Mouse (Mus musculus) forebrain, embryonic 15.5 days (tissue): ENCODE measurements around the gene Rad50. TPM values are rescaled to one million over a fixed set of nuclear protein-coding genes. Genes with fewer than 3 reads are reported as not detected.

Experiments
- ATAC-seq: fragments of 200-750 bp; cut with Nextera tagmentation; replicated peaks from 2 replicates; pipeline ENCODE4 v1.8.0; 2017; ENCODE audit warnings: mild to moderate bottlenecking, moderate TSS enrichment, moderate library complexity
- H3K27ac ChIP-seq: fragments of 300-500 bp; sonication (generic); replicated peaks from 2 replicates; pipeline ENCODE4 v1.5.1; 2015; ENCODE audit warnings: mild to moderate bottlenecking, inconsistent platforms
- H3K27me3 ChIP-seq: fragments of 300-500 bp; sonication (generic); 2 replicates; pipeline ENCODE4 v1.6.1; 2015; ENCODE audit warnings: inconsistent platforms
- H3K36me3 ChIP-seq: fragments of 300-500 bp; sonication (generic); 2 replicates; pipeline ENCODE4 v1.6.1; 2015; ENCODE audit warnings: mild to moderate bottlenecking, inconsistent platforms
- H3K4me1 ChIP-seq: fragments of 300-500 bp; sonication (generic); 2 replicates; pipeline ENCODE4 v1.6.1; 2015; ENCODE audit warnings: inconsistent platforms
- H3K4me2 ChIP-seq: fragments of 300-500 bp; sonication (generic); replicated peaks from 2 replicates; pipeline ENCODE4 v1.6.1; 2015; ENCODE audit warnings: mild to moderate bottlenecking, inconsistent platforms
- H3K4me3 ChIP-seq: fragments of 300-500 bp; sonication (generic); 2 replicates; pipeline ENCODE4 v1.5.1; 2015; ENCODE audit warnings: mild to moderate bottlenecking, inconsistent platforms
- H3K9ac ChIP-seq: fragments of 300-500 bp; sonication (generic); replicated peaks from 2 replicates; pipeline ENCODE4 v1.6.1; 2015; ENCODE audit warnings: mild to moderate bottlenecking, inconsistent platforms
- H3K9me3 ChIP-seq: fragments of 300-500 bp; sonication (generic); 2 replicates; pipeline ENCODE4 v1.6.1; 2016; ENCODE audit warnings: inconsistent platforms
- WGBS: fragments of 180-500 bp; shearing (Covaris S2); methylation state at CpG from one replicate; pipeline ENCODE4 v1.1.7; 2015; ENCODE audit warnings: mixed read lengths; 5-methylcytosine and 5-hydroxymethylcytosine counted together
- polyA plus RNA-seq: library from polyadenylated mRNA; unstranded; fragments of >200 nt; fragmentation: Nextera tagmentation; extraction: Ambion mirVana; gene quantifications from 2 replicates; pipeline ENCODE4 v1.2.1, GENCODE M21; 2015

The Rad50 gene
- polyA plus RNA-seq, 1 experiment from 2014 or later, result 15.2 TPM

DNA sequence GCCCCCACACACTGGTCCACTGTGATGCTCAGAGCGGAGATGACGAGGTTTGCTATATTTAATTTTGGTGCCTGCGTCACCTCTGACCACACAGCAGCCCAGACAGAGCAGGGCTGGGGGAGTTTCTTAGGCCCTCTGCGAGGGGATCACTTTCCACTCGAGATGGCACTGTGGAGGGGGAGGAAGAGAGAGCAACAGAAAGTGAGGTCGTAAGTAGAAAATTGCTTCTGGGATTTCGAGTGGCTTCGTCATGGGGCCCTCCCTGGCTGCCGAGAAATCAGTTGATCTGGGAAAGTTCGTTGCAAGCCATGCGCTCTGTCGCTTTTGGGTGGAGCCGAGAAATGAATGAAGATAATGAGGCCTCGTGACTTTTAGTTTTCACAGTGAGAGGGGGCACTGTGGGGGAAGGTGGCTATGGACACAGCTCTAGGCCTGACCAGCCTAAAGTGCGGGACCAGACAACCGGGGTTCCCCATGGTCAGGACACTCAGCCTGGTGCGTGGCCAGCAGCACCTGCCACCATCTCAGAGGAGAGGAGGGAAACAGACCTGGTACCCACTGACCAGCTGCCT, 80.2 kb downstream of the Rad50 start:
- Histone ChIP-seq H3K4me1 (no peaks in the 10 kb centered on the region), H3K36me3 (no peaks in the 10 kb centered on the region), H3K27ac (no peak overlapping the region), H3K4me2 (no peak overlapping the region), H3K27me3 (no peaks in the 10 kb centered on the region), H3K4me3 (no peak overlapping the region), H3K9ac (no peak overlapping the region), H3K9me3 (no peaks in the 10 kb centered on the region)
- 68% methylated on average over 17 of the region's 17 CpGs for WGBS
- ATAC-seq, result no peak

DNA sequence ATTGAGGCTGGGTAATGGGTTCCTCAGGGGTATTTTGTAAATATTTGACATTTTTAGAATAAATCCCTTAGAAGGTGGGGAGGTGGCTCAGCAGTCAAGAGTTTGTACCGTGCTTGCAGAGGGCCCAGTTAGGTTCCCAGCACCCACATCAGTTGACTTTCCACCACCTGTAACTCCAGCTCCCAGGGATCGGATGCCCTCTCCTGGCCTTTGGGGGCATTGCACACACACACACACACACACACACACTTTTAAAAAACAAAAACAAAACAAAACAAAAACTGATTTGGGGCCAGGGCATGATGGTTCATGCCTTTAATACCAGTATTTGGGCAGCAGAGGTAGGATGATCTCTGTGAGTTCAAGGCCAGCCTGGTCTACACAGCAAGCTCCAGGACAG, 83.0 kb downstream of the Rad50 start:
- Histone ChIP-seq H3K36me3 (no peaks in the 10 kb centered on the region), H3K4me1 (no peaks in the 10 kb centered on the region)
- WGBS, result 92% methylated on average over 2 of the region's 2 CpGs

DNA sequence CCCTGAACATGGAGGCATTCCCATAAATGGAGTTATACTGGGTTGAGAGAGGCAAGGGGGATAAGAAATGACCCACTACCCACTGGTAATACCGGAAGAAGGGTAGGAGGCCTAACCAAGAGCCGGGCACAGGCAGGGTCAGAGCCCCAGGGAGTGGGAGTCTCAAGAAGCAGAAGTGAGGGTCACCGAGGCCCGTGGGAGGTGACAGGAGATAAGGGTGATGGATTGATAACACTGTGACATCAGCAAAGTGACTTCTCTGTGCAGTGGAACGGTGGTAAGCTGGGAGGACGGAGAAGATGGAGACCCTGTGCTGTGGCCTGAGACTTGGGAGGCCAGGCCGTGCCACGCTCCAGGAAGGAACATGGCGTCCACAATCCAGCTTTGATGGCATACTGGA, 83.5 kb downstream of the Rad50 start:
- Histone ChIP-seq H3K9ac (no peak overlapping the region), H3K4me3 (no peak overlapping the region), H3K27me3 (no peaks in the 10 kb centered on the region), H3K27ac (no peak overlapping the region), H3K4me1 (no peaks in the 10 kb centered on the region), H3K9me3 (no peaks in the 10 kb centered on the region), H3K4me2 (no peak overlapping the region), H3K36me3 (no peaks in the 10 kb centered on the region)
- ATAC-seq, result no peak
- WGBS, result 98% methylated on average over 9 of the region's 9 CpGs

More for the DNA sequence above, 83.0 kb downstream of the Rad50 start:
- no peak overlapping the region for H3K4me2 ChIP-seq
- no peak overlapping the region for H3K4me3 ChIP-seq
- no peak for ATAC-seq
- no peaks in the 10 kb centered on the region for H3K27me3 ChIP-seq
- no peak overlapping the region for H3K9ac ChIP-seq
- no peaks in the 10 kb centered on the region for H3K9me3 ChIP-seq
- no peak overlapping the region for H3K27ac ChIP-seq

DNA sequence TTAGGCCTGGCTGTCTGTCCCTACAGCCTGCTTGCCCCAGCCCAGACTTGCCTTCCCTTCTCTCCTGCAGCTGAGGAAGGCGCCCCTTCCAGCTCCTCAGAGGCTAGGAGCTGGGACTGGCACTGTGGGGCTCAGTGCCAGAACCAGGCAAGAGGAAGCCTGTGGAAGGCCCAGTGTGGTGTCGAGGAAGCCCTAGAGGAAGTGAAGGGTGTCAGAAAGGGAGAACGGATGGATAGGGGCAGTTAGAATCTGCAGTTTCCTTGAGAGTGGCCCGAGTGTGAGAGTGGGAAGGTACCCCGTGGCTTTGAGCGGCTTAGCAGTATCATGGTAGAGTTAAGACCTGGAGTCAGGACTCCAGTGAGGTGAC, 84.7 kb downstream of the Rad50 start:
- Histone ChIP-seq H3K9ac (no peak overlapping the region), H3K4me1 (no peaks in the 10 kb centered on the region), H3K4me3 (no peak overlapping the region), H3K27me3 (no peaks in the 10 kb centered on the region), H3K9me3 (no peaks in the 10 kb centered on the region), H3K4me2 (no peak overlapping the region), H3K36me3 (no peaks in the 10 kb centered on the region), H3K27ac (no peak overlapping the region)
- no peak for ATAC-seq
- 85% methylated on average over 6 of the region's 6 CpGs for WGBS

DNA sequence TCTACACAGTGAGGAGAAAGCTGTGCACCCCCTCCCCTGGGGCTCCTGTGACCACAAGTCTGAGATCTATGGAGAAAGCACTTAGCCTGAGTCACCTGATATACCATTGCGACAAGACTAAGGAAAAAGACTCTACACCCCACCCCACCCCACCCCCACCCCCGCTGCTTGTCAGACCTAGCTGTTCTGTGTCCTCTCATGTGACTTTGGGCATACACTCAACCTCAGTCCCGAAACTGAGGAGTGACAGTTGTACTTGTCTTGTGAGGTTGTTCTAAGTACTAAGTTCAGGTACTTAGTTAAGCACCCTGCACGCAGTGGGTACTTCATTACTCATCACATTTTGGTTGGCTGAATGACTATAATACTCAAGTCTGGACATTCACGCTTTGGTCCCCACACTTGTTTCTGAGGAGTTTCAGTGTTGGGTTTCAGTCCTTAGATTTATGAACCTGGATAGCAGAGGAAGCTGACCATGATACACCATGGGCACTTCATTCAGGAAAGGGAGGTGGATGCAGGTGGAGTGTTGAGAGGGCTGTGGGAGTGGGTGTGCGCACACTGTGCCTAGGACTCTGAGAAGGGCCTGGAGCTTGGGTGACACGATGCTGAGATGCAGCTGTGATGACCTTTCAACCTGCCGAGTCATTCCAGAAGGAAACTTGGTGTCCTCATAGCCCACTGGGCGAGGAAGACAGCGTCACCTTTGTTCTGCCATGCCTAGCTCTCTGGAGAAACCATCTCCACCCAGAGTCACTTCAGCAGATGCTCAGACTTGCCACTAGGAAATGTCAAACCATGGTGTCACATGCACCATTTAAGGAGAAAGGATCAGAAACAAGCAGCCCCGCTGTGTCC, 85.3 kb downstream of the Rad50 start:
- no peak for ATAC-seq
- Histone ChIP-seq H3K4me2 (no peak overlapping the region), H3K4me1 (no peaks in the 10 kb centered on the region), H3K9me3 (no peaks in the 10 kb centered on the region), H3K27ac (no peak overlapping the region), H3K9ac (no peak overlapping the region), H3K27me3 (no peaks in the 10 kb centered on the region), H3K4me3 (no peak overlapping the region), H3K36me3 (no peaks in the 10 kb centered on the region)
- 92% methylated on average over 11 of the region's 11 CpGs for WGBS

DNA sequence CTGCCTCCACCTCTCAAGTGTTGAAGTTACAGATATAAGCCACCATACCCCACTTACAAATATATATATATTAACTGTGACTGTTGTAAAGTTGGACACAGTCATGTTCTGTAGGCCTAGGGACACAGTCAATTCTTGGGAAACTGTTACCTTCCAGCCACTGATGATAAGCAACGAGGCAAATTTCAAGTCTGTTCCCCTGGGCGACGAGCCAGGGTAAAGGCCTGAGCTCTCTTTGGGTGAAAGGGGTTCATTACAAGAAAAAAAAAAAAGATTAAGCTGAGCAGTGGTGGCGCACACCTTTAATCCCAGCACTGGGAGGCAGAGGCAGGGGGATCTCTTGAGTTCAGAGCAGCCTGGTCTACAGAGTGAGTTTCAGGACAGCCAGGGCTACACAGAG, 87.0 kb downstream of the Rad50 start:
- H3K27me3 ChIP-seq, result no peaks in the 10 kb centered on the region
- no peaks in the 10 kb centered on the region for H3K36me3 ChIP-seq
- no peak overlapping the region for H3K4me2 ChIP-seq
- no peak overlapping the region for H3K27ac ChIP-seq
- no peaks in the 10 kb centered on the region for H3K4me1 ChIP-seq
- no peak overlapping the region for H3K9ac ChIP-seq
- no peaks in the 10 kb centered on the region for H3K9me3 ChIP-seq
- no peak overlapping the region for H3K4me3 ChIP-seq
- ATAC-seq, result no peak
- 76% methylated on average over 4 of the region's 4 CpGs for WGBS

DNA sequence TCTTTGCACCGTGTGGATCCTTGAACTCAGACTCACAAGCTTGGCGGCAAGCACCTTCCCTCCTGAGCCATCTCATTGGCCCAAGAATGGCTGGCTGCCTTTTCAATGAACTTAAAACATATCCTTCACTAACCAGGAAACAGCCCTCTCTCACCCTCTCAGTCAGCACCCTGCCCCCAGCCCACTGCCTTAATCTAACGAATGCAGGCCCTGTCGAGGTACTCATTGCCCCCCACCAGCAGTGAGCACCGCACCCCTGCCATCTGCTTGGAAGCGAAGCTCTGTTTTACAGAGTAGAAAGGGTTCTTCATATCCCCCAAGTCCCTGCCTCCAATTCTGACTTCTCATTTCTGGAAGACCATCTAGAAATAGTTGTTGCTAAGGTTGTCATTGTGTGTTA, 87.7 kb downstream of the Rad50 start:
- H3K4me2 ChIP-seq, result no peak overlapping the region
- no peaks in the 10 kb centered on the region for H3K4me1 ChIP-seq
- no peaks in the 10 kb centered on the region for H3K27me3 ChIP-seq
- WGBS, result 67% methylated on average over 6 of the region's 6 CpGs
- H3K36me3 ChIP-seq, result no peaks in the 10 kb centered on the region
- no peaks in the 10 kb centered on the region for H3K9me3 ChIP-seq
- no peak for ATAC-seq
- H3K9ac ChIP-seq, result no peak overlapping the region
- H3K4me3 ChIP-seq, result no peak overlapping the region
- no peak overlapping the region for H3K27ac ChIP-seq

DNA sequence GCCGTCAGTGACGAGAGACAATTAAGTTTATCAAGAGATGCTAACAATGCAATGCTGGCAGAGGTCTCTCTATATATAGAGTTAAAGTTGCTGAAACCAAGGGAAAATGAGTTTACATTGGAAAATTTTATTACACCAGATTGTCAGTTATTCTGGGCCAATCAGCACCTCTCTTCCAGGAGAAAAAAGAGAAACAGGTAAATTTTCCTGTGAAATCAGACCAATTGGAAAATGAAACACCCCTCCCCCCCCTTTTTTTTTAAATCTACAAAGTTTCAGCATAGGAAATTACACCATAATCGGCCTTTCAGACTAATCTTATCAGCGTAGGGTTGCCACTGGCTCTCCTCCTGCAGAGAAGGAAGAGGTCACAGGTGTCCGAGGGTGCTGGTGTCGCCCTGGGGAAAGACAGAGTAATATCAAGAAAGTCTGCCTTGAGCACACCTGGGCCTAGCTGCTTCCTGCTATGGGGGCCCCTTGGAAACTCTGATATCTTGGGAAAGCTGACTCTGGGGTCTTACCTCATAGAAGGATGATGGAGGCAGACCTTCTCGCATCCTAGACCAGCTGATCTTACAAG, 88.4 kb downstream of the Rad50 start, which contains the start of gene Il4:
Gene Il4 (minus strand): TSS at position 51 of the 580 bp plus-strand sequence.
- Histone ChIP-seq H3K4me2 (no peak within 1 kb of the TSS), H3K9ac (no peak within 1 kb of the TSS), H3K36me3 (no peaks in the 10 kb centered on the region), H3K27ac (no peak within 1 kb of the TSS), H3K9me3 (no peaks in the 10 kb centered on the region), H3K27me3 (no peaks in the 10 kb centered on the region), H3K4me3 (no peak within 1 kb of the TSS), H3K4me1 (no peaks in the 10 kb centered on the region)
- no peak for ATAC-seq
- 86% methylated on average over 7 of the region's 7 CpGs for WGBS

DNA sequence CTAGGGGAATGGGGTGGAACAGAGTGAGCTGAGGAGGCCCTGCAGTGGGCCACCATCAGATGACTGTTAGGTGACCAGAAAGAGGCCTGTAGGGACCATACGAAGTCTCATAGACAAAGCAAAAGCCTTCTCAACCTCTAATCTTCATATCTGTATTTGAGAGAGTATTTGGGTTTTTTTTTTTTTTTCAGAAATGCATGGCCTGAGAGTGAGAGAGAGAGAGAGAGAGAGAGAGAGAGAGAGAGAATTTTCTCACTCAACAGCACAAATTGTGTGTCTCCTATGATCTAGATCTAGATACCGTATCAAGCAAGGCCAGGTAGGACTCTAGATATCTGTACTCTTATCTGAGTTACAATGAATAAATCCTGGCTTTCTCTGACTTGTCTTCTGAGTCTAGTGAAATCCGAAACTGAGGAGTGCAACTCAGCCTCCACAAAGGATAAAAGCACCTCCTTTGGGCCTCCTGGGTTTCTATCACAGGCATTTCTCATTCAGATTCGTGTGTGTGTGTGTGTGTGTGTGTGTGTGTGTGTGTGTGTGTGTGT, 89.5 kb downstream of the Rad50 start:
- Histone ChIP-seq H3K9ac (no peak overlapping the region), H3K27ac (no peak overlapping the region), H3K4me2 (no peak overlapping the region), H3K9me3 (no peaks in the 10 kb centered on the region), H3K4me1 (no peaks in the 10 kb centered on the region), H3K4me3 (no peak overlapping the region), H3K27me3 (no peaks in the 10 kb centered on the region), H3K36me3 (no peaks in the 10 kb centered on the region)
- no peak for ATAC-seq
- WGBS, result 60% methylated on average over 4 of the region's 4 CpGs

DNA sequence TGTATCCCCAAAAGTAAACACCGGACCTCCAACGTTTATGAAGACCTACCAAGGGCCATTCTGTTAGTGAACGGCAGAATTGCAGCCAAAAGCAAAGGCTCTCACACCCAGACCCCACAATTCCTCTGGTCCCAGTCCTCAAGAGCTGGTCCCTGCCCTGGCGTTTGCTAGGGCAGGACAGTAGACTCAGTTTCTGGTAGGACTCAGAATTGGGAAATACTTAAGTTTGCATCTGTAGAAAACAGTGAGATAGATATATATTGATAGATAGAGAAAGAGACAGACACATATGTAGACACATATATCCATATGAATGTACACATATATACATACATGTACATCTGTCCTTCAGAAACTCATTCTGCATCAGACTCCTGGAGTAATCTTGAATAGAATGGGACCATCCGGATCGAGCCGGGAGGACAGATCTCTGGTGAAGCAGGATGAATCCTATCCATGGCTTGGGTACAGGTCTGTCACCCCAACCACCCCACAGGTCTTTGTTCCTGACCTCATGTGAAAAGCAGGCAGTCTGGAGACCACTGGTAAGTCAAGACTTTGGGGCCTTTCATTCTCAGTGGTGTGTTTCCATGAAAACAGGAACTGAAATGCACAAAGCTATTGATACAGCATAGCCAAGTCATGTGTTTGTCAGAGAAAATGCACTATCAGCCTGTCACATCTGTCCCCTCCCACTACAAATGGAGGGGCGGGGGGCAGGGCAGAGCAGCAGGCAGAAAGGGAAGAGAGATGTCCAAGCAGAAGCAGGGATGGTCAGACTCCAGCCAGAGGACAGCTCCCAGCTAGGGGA, 90.2 kb downstream of the Rad50 start:
- Histone ChIP-seq H3K4me2 (no peak overlapping the region), H3K27ac (no peak overlapping the region), H3K4me3 (no peak overlapping the region), H3K27me3 (no peaks in the 10 kb centered on the region), H3K4me1 (no peaks in the 10 kb centered on the region), H3K36me3 (no peaks in the 10 kb centered on the region), H3K9ac (no peak overlapping the region), H3K9me3 (no peaks in the 10 kb centered on the region)
- WGBS, result 89% methylated on average over 8 of the region's 8 CpGs
- no peak for ATAC-seq

DNA sequence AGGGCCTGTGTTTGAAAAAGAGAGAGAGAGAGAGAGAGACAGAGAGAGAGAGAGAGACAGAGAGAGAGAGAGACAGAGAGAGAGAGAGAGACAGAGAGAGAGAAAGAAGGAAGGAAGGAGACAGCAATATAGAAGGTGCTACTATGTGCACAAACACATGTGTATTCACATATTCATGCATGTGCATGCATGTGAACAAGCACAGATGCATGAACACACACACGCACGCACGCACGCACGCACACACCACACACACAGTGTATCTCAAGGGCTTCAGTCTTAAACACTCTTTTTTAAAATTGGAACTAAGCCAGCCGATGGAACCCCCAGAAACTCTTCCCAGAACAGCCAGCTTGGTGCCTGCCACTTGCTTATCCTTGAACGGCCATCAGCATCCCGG, 91.5 kb downstream of the Rad50 start:
- WGBS, result 90% methylated on average over 8 of the region's 8 CpGs
- no peak for ATAC-seq

DNA sequence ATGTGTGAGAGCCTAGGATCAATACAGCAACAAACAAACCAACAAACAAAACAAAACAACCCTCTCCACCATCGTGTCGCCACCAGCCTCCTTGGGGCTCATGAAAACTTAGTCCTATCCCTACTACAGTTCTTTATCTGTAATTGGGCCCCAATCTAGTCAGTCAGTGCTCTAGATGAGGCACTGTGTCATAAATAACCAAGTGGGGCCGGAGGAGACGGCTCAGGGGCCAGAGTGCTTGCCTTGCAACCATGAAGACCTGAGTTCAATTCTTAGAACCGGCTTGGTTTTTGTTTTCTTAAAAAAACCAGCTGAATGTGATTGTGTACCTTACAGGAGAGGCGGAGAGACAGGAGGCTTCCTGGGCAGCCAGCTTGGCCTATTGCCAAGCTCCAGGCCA, 91.9 kb downstream of the Rad50 start:
- Histone ChIP-seq H3K4me2 (no peak overlapping the region), H3K27ac (no peak overlapping the region), H3K36me3 (no peaks in the 10 kb centered on the region), H3K9me3 (no peaks in the 10 kb centered on the region), H3K4me1 (no peaks in the 10 kb centered on the region), H3K4me3 (no peak overlapping the region), H3K27me3 (no peaks in the 10 kb centered on the region), H3K9ac (no peak overlapping the region)
- WGBS, result 49% methylated on average over 6 of the region's 6 CpGs
- no peak for ATAC-seq

More for the DNA sequence above, 91.5 kb downstream of the Rad50 start:
- Histone ChIP-seq H3K4me2 (no peak overlapping the region), H3K9ac (no peak overlapping the region), H3K9me3 (no peaks in the 10 kb centered on the region), H3K36me3 (no peaks in the 10 kb centered on the region), H3K4me3 (no peak overlapping the region), H3K27ac (no peak overlapping the region), H3K27me3 (no peaks in the 10 kb centered on the region), H3K4me1 (no peaks in the 10 kb centered on the region)
